Mouse (Mus musculus) MEL-GATA-1-ER (cell line): ENCODE data around the gene Prdx6.
"Not testable (repeated sequence)": the region's sequence is repeated elsewhere in the genome, so short reads cannot be mapped to it uniquely, and the experiment has no call there.

Experiments used
- DNase-seq: peaks from one replicate; pipeline ENCODE4 v3.0.0-alpha.2; 2012; ENCODE audit warnings: low read depth; ENCODE audit errors: extremely low read depth

Prdx6 gene

GRCm38 (mm10) chr1:161251417-161252265, 622 bp upstream of the Prdx6 start:
- DNase-seq, result peak; percentile 73

GRCm38 (mm10) chr1:161250031-161250603, 902 bp downstream of the Prdx6 start:
- no peak for DNase-seq

DNA sequence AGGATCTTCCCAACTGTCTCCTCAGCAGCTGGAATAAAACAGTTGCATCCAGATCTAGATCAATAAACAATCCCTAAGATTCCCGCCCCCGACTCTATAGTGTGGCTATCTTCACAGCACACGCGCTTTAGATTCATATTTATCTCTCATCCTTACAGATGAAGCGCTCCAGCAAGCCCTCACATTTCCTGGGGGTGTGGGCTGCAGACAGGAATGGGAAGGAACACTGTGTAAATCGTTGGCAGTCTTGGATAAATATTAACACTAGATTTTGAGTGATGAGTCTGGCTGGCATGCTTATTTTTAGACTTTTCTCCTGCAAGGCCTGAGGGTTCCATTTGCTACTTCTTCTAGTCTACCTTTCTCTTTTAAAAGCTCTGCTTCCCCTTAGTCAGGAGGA, 1.6 kb downstream of the Prdx6 start:
- no peak for DNase-seq

- no peak for DNase-seq
Measured at GRCm38 (mm10) chr1:161248685-161249084, 2.3 kb downstream of the Prdx6 start.

DNA sequence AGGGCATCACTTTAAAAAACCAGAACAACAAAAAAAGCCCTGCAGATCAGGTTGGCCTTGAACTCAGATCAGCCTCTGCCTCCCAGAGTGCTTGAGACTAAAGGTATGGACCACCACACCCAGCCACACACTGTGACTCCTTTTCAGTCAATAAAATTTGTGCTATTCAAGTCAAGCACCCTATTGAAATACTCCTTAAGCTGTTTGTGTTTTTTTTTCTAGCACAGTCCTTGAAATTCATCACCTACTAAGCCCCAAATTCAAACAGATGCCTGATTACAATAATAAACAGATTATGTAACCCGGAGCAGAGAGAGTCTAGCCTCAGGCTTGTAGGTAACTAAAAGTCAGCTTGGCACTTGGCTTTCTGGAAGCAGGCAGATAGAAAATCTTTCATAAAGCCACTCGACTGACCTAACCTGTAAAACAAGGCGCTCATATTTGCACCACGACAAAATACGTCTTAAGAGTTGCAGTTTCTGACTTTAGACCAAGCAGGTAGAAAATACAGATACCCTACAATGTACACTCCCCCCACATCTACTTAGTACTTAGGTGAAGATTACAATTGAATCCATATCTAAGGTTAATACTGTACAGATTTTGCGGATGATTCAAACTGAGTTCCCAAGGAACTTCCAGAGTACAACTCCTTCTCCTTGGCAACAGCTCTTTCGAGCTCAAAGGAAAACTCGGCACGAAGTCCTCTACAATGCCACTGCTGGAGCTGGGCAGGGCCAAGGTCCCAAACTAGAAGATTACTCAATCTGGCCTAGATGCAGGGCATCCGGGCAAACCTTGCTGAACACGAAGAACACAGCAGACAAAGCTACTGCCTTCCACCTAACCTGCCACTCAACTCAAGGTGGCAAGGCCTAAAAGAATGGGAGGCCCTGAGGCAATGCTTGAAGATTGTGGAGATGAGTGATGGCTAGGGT, 3.1 kb downstream of the Prdx6 start:
- DNase-seq, result no peak

- DNase-seq, result no peak
Measured at GRCm38 (mm10) chr1:161247176-161247575, 3.8 kb downstream of the Prdx6 start.

GRCm38 (mm10) chr1:161237750-161238149, 13.3 kb downstream of the Prdx6 start:
- DNase-seq, result peak; percentile 66

GRCm38 (mm10) chr1:161237339-161237738, 13.7 kb downstream of the Prdx6 start:
- no peak for DNase-seq

DNA sequence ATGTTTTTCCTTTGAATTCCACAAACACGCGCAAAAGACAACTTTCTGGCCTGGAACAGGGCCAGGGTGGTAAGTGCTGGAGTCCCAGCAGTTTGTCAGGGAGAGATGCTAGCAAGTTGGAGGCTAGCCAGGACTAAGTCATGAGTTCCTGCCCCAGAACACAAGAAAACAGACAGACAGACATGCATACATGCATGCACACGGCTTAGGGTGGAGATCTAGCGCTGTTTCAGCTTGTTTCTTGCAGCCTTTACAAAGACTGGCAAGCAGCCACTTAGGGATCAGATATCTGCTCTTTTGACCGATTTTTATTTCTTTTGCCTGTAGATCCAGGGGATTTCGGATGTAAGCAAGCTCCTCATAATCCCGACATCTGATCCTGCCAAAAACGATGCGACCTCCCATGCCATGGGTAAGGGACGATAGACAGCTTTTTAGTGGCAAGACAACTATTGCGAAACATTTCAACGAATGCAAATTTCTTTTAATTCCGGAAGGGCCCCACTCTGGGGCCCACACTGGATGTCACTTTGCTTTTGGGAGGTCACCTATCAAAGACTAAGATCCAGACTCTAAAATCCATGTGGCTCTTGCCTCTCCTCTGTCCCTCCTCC, 17.7 kb downstream of the Prdx6 start:
- no peak for DNase-seq

DNA sequence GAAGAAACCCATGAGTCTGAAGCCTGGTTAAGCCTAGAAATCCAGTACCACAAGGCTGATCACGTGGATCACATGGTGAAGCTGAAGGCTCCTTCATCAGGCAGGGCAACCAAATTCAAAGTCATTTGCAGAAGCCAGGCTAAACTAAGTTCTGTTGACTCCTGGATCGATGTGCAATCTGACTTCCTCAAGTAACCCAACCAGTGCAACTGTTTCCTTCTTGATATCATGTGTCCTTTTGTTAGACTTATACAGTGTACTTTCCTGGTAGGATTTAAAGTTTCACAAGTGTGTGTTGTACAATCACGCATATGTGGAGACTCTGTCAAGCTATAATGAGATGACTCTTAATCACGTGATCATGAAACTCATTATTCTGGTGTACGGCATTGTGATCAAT, 18.8 kb downstream of the Prdx6 start:
- no peak for DNase-seq

DNA sequence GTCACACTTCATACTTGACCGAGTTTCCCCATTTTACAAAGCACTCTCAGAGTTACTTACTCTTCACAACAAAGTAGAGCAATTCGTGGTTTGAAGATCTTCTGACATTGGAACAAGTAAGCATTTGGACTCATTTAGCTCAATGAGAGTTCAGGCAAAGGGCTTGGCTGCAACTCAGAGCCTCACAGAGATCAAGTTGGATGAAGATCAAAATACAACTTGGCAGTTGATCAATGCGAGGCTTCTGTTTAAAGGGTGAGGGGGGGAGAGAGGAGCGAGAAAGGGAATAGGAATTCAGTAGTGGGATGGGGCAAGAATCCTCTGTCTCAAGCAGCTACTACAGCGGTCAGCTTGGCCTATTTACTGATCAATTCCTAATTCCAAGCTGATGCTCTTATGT, 26.2 kb downstream of the Prdx6 start:
- DNase-seq, result no peak

GRCm38 (mm10) chr1:161219816-161220215, 31.2 kb downstream of the Prdx6 start:
- no peak for DNase-seq

DNA sequence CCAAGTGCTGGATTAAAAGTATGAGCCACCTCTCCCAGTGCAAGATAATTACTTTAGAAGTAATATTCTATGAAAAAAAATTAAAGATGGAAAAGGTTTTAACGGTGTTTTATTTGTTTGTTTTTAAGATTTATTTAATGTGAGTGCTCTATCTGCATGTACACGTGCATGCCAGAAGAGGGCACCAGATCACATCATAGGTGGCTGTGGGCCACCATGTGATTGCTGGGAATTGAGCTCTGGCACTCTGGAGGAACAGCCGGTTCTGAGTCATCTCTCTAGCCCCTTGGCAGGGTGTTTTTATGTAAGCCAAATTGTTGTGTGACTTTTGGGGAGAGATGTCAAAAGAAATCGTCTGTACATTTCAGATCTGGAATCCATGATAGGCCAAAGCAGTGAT, 36.6 kb downstream of the Prdx6 start:
- peak; percentile 33 for DNase-seq

GRCm38 (mm10) chr1:161199856-161200255, 51.2 kb downstream of the Prdx6 start:
- no peak for DNase-seq

DNA sequence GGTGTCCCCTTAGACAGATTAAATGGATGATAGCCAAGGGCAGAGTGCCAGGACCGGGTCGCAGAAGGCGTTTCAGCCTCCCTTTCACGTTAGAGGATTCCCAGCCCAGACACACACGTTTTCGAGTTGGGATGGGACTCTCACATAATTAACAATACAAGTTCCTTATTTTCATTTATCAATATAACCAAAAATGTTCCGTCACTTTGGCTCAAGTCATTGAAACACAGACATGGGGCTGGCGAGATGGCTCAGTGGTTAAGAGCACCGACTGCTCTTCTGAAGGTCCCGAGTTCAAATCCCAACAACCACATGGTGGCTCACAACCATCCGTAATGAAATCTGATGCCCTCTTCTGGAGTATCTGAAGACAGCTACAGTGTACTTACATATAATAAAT, 54.7 kb downstream of the Prdx6 start:
- DNase-seq, result not testable (repeated sequence)

- peak; percentile 83 for DNase-seq
Measured at GRCm38 (mm10) chr1:161195541-161196351, 55.3 kb downstream of the Prdx6 start.

DNA sequence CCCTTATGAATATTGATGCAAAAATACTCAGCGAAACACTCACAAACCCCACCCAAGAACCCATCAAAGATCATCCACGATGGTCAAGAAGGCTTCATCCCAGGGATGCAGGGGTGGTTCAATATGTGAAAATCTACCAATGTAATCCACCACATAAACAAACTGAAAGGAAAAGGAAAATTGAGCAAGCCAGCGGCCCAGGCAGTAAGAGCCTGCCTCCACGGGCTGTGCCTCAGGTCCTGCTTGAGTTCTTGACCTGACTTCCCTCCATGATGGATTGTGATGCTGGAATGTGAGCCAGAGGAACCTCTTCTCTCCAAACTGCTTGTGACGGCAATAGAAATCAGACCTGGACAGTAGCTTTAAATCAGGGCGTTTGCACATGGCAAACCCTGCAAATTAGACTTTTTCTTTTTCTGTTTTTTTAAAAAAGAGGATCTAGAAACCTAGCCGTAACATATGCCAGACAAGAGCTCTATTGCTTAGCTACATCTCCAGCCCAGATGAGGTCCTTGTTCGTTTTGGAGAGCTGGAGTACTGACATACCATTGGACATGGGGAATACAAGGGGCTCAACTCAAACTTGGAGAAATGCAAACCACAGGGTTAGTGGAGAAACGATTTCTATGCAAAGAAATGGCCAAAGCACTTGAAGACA, 60.6 kb downstream of the Prdx6 start:
- DNase-seq, result no peak
